Mouse (Mus musculus): ENCODE results near the gene Tmc3. TPM values are rescaled to one million over a fixed set of nuclear protein-coding genes. Genes with fewer than 3 reads are reported as not detected.
A peak's percentile ranks its signal among the peaks of the same experiment; 100 is the strongest.

The Tmc3 gene
- polyA plus RNA-seq, 1 experiment from 2014 or later = 0.13 TPM

- Histone ChIP-seq H3K9me3 (ENCODE audit: low read depth, low read length) (no peaks in the 10 kb centered on the region), H3K4me2 (no peak overlapping the region), H3K9ac (no peak overlapping the region), H3K27ac (ENCODE audit: low read depth) (no peak overlapping the region), H3K27me3 (ENCODE audit: insufficient read depth, low read length) (no peaks in the 10 kb centered on the region), H3K4me3 (ENCODE audit: low read depth, low read length) (no peak overlapping the region), H3K36me3 (ENCODE audit: insufficient read depth) (no peaks in the 10 kb centered on the region), H3K4me1 (ENCODE audit: insufficient read depth) (no peaks in the 10 kb centered on the region)
- TF ChIP-seq CTCF (IDR thresholded peaks at IDR 0.05; ENCODE audit: low read depth) = no peak
- WGBS = 58% methylated on average over 7 of the region's 7 CpGs
- DNase-seq (peak; percentile 7), ATAC-seq (ENCODE audit: insufficient read depth) (no peak)
These were observed 64.1 kb downstream of the Tmc3 start for GRCm38 (mm10) chr7:83648807-83649206.

- Histone ChIP-seq H3K27me3 (ENCODE audit: insufficient read depth, low read length) (no peaks in the 10 kb centered on the region), H3K27ac (ENCODE audit: low read depth) (no peak overlapping the region), H3K4me2 (no peak overlapping the region), H3K4me3 (ENCODE audit: low read depth, low read length) (no peak overlapping the region), H3K9me3 (ENCODE audit: low read depth, low read length) (no peaks in the 10 kb centered on the region), H3K9ac (no peak overlapping the region), H3K4me1 (ENCODE audit: insufficient read depth) (no peaks in the 10 kb centered on the region), H3K36me3 (ENCODE audit: insufficient read depth) (no peaks in the 10 kb centered on the region)
- no peak for TF ChIP-seq CTCF (IDR thresholded peaks at IDR 0.05; ENCODE audit: low read depth)
- WGBS = 80% methylated on average over 5 of the region's 5 CpGs
- DNase-seq (no peak), ATAC-seq (ENCODE audit: insufficient read depth) (no peak)
These were observed 65.9 kb downstream of the Tmc3 start for GRCm38 (mm10) chr7:83650638-83651037.

GRCm38 (mm10) chr7:83652498-83652897, 67.8 kb downstream of the Tmc3 start:
- WGBS = 81% methylated on average over 5 of the region's 5 CpGs
- Histone ChIP-seq H3K36me3 (ENCODE audit: insufficient read depth) (no peaks in the 10 kb centered on the region), H3K27me3 (ENCODE audit: insufficient read depth, low read length) (no peaks in the 10 kb centered on the region), H3K4me1 (ENCODE audit: insufficient read depth) (no peaks in the 10 kb centered on the region), H3K4me2 (no peak overlapping the region), H3K9me3 (ENCODE audit: low read depth, low read length) (no peaks in the 10 kb centered on the region), H3K27ac (ENCODE audit: low read depth) (no peak overlapping the region), H3K4me3 (ENCODE audit: low read depth, low read length) (no peak overlapping the region), H3K9ac (no peak overlapping the region)
- DNase-seq (no peak), ATAC-seq (ENCODE audit: insufficient read depth) (no peak)
- TF ChIP-seq CTCF (IDR thresholded peaks at IDR 0.05; ENCODE audit: low read depth) = no peak

- no peak for TF ChIP-seq CTCF (IDR thresholded peaks at IDR 0.05; ENCODE audit: low read depth)
- Histone ChIP-seq H3K27me3 (ENCODE audit: insufficient read depth, low read length) (no peaks in the 10 kb centered on the region), H3K9me3 (ENCODE audit: low read depth, low read length) (no peaks in the 10 kb centered on the region), H3K4me1 (ENCODE audit: insufficient read depth) (no peaks in the 10 kb centered on the region), H3K4me3 (ENCODE audit: low read depth, low read length) (no peak overlapping the region), H3K27ac (ENCODE audit: low read depth) (no peak overlapping the region), H3K9ac (no peak overlapping the region), H3K4me2 (no peak overlapping the region), H3K36me3 (ENCODE audit: insufficient read depth) (no peaks in the 10 kb centered on the region)
- WGBS = 82% methylated on average over 2 of the region's 2 CpGs
- DNase-seq (no peak), ATAC-seq (ENCODE audit: insufficient read depth) (no peak)
These were observed 68.9 kb downstream of the Tmc3 start for GRCm38 (mm10) chr7:83653605-83654051.

- no peak for DNase-seq
- Histone ChIP-seq H3K4me3 (ENCODE audit: low read depth, low read length) (no peak overlapping the region), H3K9me3 (ENCODE audit: low read depth, low read length) (no peaks in the 10 kb centered on the region), H3K27ac (ENCODE audit: low read depth) (no peak overlapping the region), H3K9ac (no peak overlapping the region), H3K27me3 (ENCODE audit: insufficient read depth, low read length) (no peaks in the 10 kb centered on the region), H3K4me1 (ENCODE audit: insufficient read depth) (0 out of 2 replicates have a peak, but pooled peaks cover 2% of the 10 kb centered on the region), H3K36me3 (ENCODE audit: insufficient read depth) (no peaks in the 10 kb centered on the region), H3K4me2 (peak overlapping the region; percentile 29; the same call in 1 of the 2 replicates)
- ATAC-seq (ENCODE audit: insufficient read depth) = no peak
- TF ChIP-seq CTCF (IDR thresholded peaks at IDR 0.05; ENCODE audit: low read depth) = no peak
- WGBS = 67% methylated on average over 2 of the region's 2 CpGs
These were observed 69.5 kb downstream of the Tmc3 start for GRCm38 (mm10) chr7:83654196-83654595.

- WGBS = 49% methylated on average over 5 of the region's 5 CpGs
- H3K4me1 ChIP-seq (ENCODE audit: insufficient read depth) = peaks cover 2% of the 10 kb centered on the region; the same call in 1 of the 2 replicates
- no peaks in the 10 kb centered on the region for H3K9me3 ChIP-seq (ENCODE audit: low read depth, low read length)
- H3K4me3 ChIP-seq (ENCODE audit: low read depth, low read length) = no peak overlapping the region
- DNase-seq (peak; percentile 54), ATAC-seq (ENCODE audit: insufficient read depth) (no peak; the same call in 1 of the 2 replicates)
- TF ChIP-seq CTCF (IDR thresholded peaks at IDR 0.05; ENCODE audit: low read depth) = no peak
- peak overlapping the region; percentile 29; the same call in 1 of the 2 replicates for H3K4me2 ChIP-seq
- no peaks in the 10 kb centered on the region for H3K36me3 ChIP-seq (ENCODE audit: insufficient read depth)
- H3K9ac ChIP-seq = no peak overlapping the region
- H3K27me3 ChIP-seq (ENCODE audit: insufficient read depth, low read length) = no peaks in the 10 kb centered on the region
- peak overlapping the region; percentile 36; the same call in 1 of the 2 replicates for H3K27ac ChIP-seq (ENCODE audit: low read depth)
These were observed 70.4 kb downstream of the Tmc3 start for GRCm38 (mm10) chr7:83654938-83655630.

- no peak for DNase-seq
- no peak overlapping the region for H3K4me2 ChIP-seq
- no peaks in the 10 kb centered on the region for H3K27me3 ChIP-seq (ENCODE audit: insufficient read depth, low read length)
- no peak for TF ChIP-seq CTCF (IDR thresholded peaks at IDR 0.05; ENCODE audit: low read depth)
- 0 out of 2 replicates have a peak, but pooled peaks have one; percentile 17 for ATAC-seq (ENCODE audit: insufficient read depth)
- no peak overlapping the region for H3K4me3 ChIP-seq (ENCODE audit: low read depth, low read length)
- H3K9me3 ChIP-seq (ENCODE audit: low read depth, low read length) = no peaks in the 10 kb centered on the region
- no peak overlapping the region for H3K9ac ChIP-seq
- no peaks in the 10 kb centered on the region for H3K36me3 ChIP-seq (ENCODE audit: insufficient read depth)
- peaks cover 2% of the 10 kb centered on the region; the same call in 1 of the 2 replicates for H3K4me1 ChIP-seq (ENCODE audit: insufficient read depth)
- WGBS = 66% methylated on average over 1 of the region's 1 CpGs
- 0 out of 2 replicates have a peak overlapping the region, but pooled peaks have one; percentile 1 for H3K27ac ChIP-seq (ENCODE audit: low read depth)
These were observed 74.0 kb downstream of the Tmc3 start for GRCm38 (mm10) chr7:83658716-83659115.
